20 mouse cellular contexts compared by ENCODE assay signal in genomic region chr6:17681810-17682209, GRCm38 (mm10). TPM values are rescaled to one million over a fixed set of nuclear protein-coding genes. Genes with fewer than 3 reads are reported as not detected.
DNase-seq lines count a peak whose midpoint lies in the region; ATAC-seq and TF ChIP-seq lines count a peak whose summit lies in the region.
"Had no signal": no experiment of that assay in that cellular context is flagged by ENCODE, and none has a peak within 500 bp of the region (broad histone marks: within the 10 kb centered on the region; RNA-seq: fewer than 3 reads in every experiment).

No protein-coding gene starts in this region.

- 0 out of 2 replicates have a peak, but pooled peaks have one; percentile 39 for ATAC-seq in forebrain, embryonic 12.5 days (ENCODE audit: low FRiP score)
- ATAC-seq in kidney, postnatal 0 days (replicated peaks; ENCODE audit: low FRiP score, low read depth): 0 out of 2 replicates have a peak, but pooled peaks have one; percentile 46
- 0 out of 2 replicates have a peak, but pooled peaks have one; percentile 33 for ATAC-seq in midbrain, embryonic 11.5 days (ENCODE audit: low FRiP score)
- no peak for ATAC-seq in midbrain, embryonic 16.5 days
- 0 out of 2 replicates have a peak, but pooled peaks have one; percentile 22 for ATAC-seq in stomach, embryonic 15.5 days (ENCODE audit: insufficient read depth, low FRiP score, low read depth)
- ATAC-seq: CD4-positive, CD25-positive, alpha-beta regulatory T cell, adult 4 months had no signal

- H3K9ac ChIP-seq in forebrain, embryonic 12.5 days: no peak overlapping the region
- no peak overlapping the region for H3K9ac ChIP-seq in kidney, postnatal 0 days (ENCODE audit: low read depth, low read length)
- no peak overlapping the region for H3K9ac ChIP-seq in midbrain, embryonic 11.5 days (ENCODE audit: low read length)
- H3K9ac ChIP-seq in midbrain, embryonic 16.5 days (ENCODE audit: low read depth, low read length): no peak overlapping the region
- H3K9ac ChIP-seq in stomach, embryonic 15.5 days: no peak overlapping the region
- H3K9ac ChIP-seq: heart, embryonic 12.5 days; hindbrain, embryonic 14.5 days; kidney, embryonic 15.5 days; limb, embryonic 13.5 days; lung, embryonic 14.5 days had no signal

- no peaks in the 10 kb centered on the region for H3K36me3 ChIP-seq in forebrain, embryonic 12.5 days (replicated peaks)
- no peaks in the 10 kb centered on the region for H3K36me3 ChIP-seq in forebrain, embryonic 10.5 days (replicated peaks)
- H3K36me3 ChIP-seq in kidney, postnatal 0 days (ENCODE audit: insufficient read depth, low read length): no peaks in the 10 kb centered on the region
- no peaks in the 10 kb centered on the region for H3K36me3 ChIP-seq in midbrain, embryonic 11.5 days (ENCODE audit: control insufficient read depth, insufficient read depth, low read length)
- no peaks in the 10 kb centered on the region for H3K36me3 ChIP-seq in midbrain, embryonic 16.5 days (ENCODE audit: control insufficient read depth, insufficient read depth, low read length)
- no peaks in the 10 kb centered on the region for H3K36me3 ChIP-seq in stomach, embryonic 15.5 days
- H3K36me3 ChIP-seq: heart, embryonic 12.5 days; kidney, embryonic 15.5 days; limb, embryonic 13.5 days had no signal

- no peak overlapping the region for H3K4me3 ChIP-seq in forebrain, embryonic 12.5 days (replicated peaks)
- H3K4me3 ChIP-seq in forebrain, embryonic 10.5 days: no peak overlapping the region
- no peak overlapping the region for H3K4me3 ChIP-seq in kidney, postnatal 0 days (replicated peaks; ENCODE audit: low read depth, low read length)
- H3K4me3 ChIP-seq in midbrain, embryonic 11.5 days (ENCODE audit: low read depth, low read length): no peak overlapping the region
- H3K4me3 ChIP-seq in midbrain, embryonic 16.5 days (ENCODE audit: low read depth, low read length): no peak overlapping the region
- H3K4me3 ChIP-seq in stomach, embryonic 15.5 days (replicated peaks): no peak overlapping the region
- H3K4me3 ChIP-seq: heart, embryonic 12.5 days; kidney, embryonic 15.5 days; limb, embryonic 13.5 days had no signal

- H3K9me3 ChIP-seq in forebrain, embryonic 12.5 days: peaks cover 5% of the 10 kb centered on the region
- H3K9me3 ChIP-seq in forebrain, embryonic 10.5 days: peaks cover 7% of the 10 kb centered on the region
- no peaks in the 10 kb centered on the region for H3K9me3 ChIP-seq in kidney, postnatal 0 days (replicated peaks; ENCODE audit: low read length)
- H3K9me3 ChIP-seq in midbrain, embryonic 11.5 days (ENCODE audit: control insufficient read depth, low read length): no peaks in the 10 kb centered on the region
- H3K9me3 ChIP-seq in midbrain, embryonic 16.5 days (replicated peaks; ENCODE audit: control insufficient read depth, low read length, poor library complexity, severe bottlenecking): no peaks in the 10 kb centered on the region
- H3K9me3 ChIP-seq in stomach, embryonic 15.5 days: no peaks in the 10 kb centered on the region
- H3K9me3 ChIP-seq: kidney, embryonic 15.5 days had no signal

- H3K4me2 ChIP-seq in forebrain, embryonic 12.5 days: no peak overlapping the region
- H3K4me2 ChIP-seq in kidney, postnatal 0 days (ENCODE audit: low read length): no peak overlapping the region
- H3K4me2 ChIP-seq in midbrain, embryonic 11.5 days: no peak overlapping the region
- no peak overlapping the region for H3K4me2 ChIP-seq in midbrain, embryonic 16.5 days (ENCODE audit: low read length)
- no peak overlapping the region for H3K4me2 ChIP-seq in stomach, embryonic 15.5 days
- H3K4me2 ChIP-seq: heart, embryonic 12.5 days; hindbrain, embryonic 14.5 days; kidney, embryonic 15.5 days; limb, embryonic 13.5 days; lung, embryonic 14.5 days had no signal

- H3K4me1 ChIP-seq in forebrain, embryonic 12.5 days: no peaks in the 10 kb centered on the region
- no peaks in the 10 kb centered on the region for H3K4me1 ChIP-seq in forebrain, embryonic 10.5 days
- H3K4me1 ChIP-seq in kidney, postnatal 0 days (replicated peaks; ENCODE audit: insufficient read depth, low read length): no peaks in the 10 kb centered on the region
- H3K4me1 ChIP-seq in midbrain, embryonic 11.5 days (ENCODE audit: control insufficient read depth, insufficient read depth, low read length): no peaks in the 10 kb centered on the region
- H3K4me1 ChIP-seq in midbrain, embryonic 16.5 days (ENCODE audit: control insufficient read depth, insufficient read depth, low read length): no peaks in the 10 kb centered on the region
- H3K4me1 ChIP-seq in stomach, embryonic 15.5 days: no peaks in the 10 kb centered on the region
- H3K4me1 ChIP-seq: kidney, embryonic 15.5 days; limb, embryonic 13.5 days had no signal

- no peak for DNase-seq in forebrain, embryonic 10.5 days (ENCODE audit: extremely low spot score, low spot score)
- DNase-seq in kidney, postnatal 0 days (ENCODE audit: low spot score): no peak
- DNase-seq in kidney, postnatal 36 days: no peak
- DNase-seq in midbrain, embryonic 11.5 days (ENCODE audit: low spot score, missing footprints): no peak
- DNase-seq in neural tube, embryonic 10.5 days (ENCODE audit: extremely low spot score, low spot score): no peak
- DNase-seq: adrenal gland, postnatal 36 days; cerebellum, adult 11-12 months; cerebellum, postnatal 14 days; heart, postnatal 36 days; lung, embryonic 14.5 days; thymus, adult 2 months had no signal

- H3K27ac ChIP-seq in forebrain, embryonic 12.5 days: no peak overlapping the region
- H3K27ac ChIP-seq in forebrain, embryonic 10.5 days: no peak overlapping the region
- H3K27ac ChIP-seq in kidney, postnatal 0 days: no peak overlapping the region
- H3K27ac ChIP-seq in midbrain, embryonic 11.5 days (ENCODE audit: low read depth, low read length): no peak overlapping the region
- no peak overlapping the region for H3K27ac ChIP-seq in midbrain, embryonic 16.5 days (ENCODE audit: low read length)
- H3K27ac ChIP-seq in stomach, embryonic 15.5 days: no peak overlapping the region
- H3K27ac ChIP-seq: hindbrain, embryonic 14.5 days; kidney, embryonic 15.5 days; limb, embryonic 13.5 days; macrophage had no signal

- 97% methylated on average over 8 of the region's 8 CpGs for WGBS in forebrain, embryonic 12.5 days
- WGBS in forebrain, embryonic 10.5 days: 93% methylated on average over 8 of the region's 8 CpGs
- 95% methylated on average over 8 of the region's 8 CpGs for WGBS in kidney, postnatal 0 days
- 94% methylated on average over 8 of the region's 8 CpGs for WGBS in midbrain, embryonic 11.5 days
- WGBS in midbrain, embryonic 16.5 days: 97% methylated on average over 8 of the region's 8 CpGs
- 95% methylated on average over 8 of the region's 8 CpGs for WGBS in stomach, embryonic 15.5 days

- no peak for TF ChIP-seq CTCF in kidney, postnatal 0 days (IDR thresholded peaks at IDR 0.05; ENCODE audit: low read depth)

- no peaks in the 10 kb centered on the region for H3K27me3 ChIP-seq in forebrain, embryonic 12.5 days
- H3K27me3 ChIP-seq in forebrain, embryonic 10.5 days (ENCODE audit: poor library complexity, severe bottlenecking): no peaks in the 10 kb centered on the region
- no peaks in the 10 kb centered on the region for H3K27me3 ChIP-seq in kidney, postnatal 0 days (ENCODE audit: insufficient read depth, low read length)
- no peaks in the 10 kb centered on the region for H3K27me3 ChIP-seq in midbrain, embryonic 11.5 days (ENCODE audit: control insufficient read depth, insufficient read depth, low read length)
- no peaks in the 10 kb centered on the region for H3K27me3 ChIP-seq in midbrain, embryonic 16.5 days (ENCODE audit: control insufficient read depth, insufficient read depth, low read depth, low read length)
- no peaks in the 10 kb centered on the region for H3K27me3 ChIP-seq in stomach, embryonic 15.5 days (replicated peaks)
- H3K27me3 ChIP-seq: heart, embryonic 12.5 days; kidney, embryonic 15.5 days; limb, embryonic 13.5 days had no signal

RNA-seq across cellular contexts. Expression of gene St7, which starts 10.9 kb away (rescaled TPM):
- 45.6 and 48.6 TPM in 2 replicates for polyA plus RNA-seq in forebrain, embryonic 12.5 days (2016; fragmentation: Nextera tagmentation; extraction: Ambion mirVana)
- polyA plus RNA-seq in forebrain, embryonic 10.5 days (2016; fragmentation: Nextera tagmentation; extraction: Ambion mirVana): 19.1 and 22.9 TPM in 2 replicates
- polyA plus RNA-seq in kidney, postnatal 0 days (2015; fragmentation: Nextera tagmentation; extraction: Ambion mirVana): 18.4 and 19.4 TPM in 2 replicates
- 36.6 and 38.6 TPM in 2 replicates for polyA plus RNA-seq in midbrain, embryonic 11.5 days (2014; fragmentation: Nextera tagmentation; extraction: Ambion mirVana)
- polyA plus RNA-seq in midbrain, embryonic 16.5 days (2015; fragmentation: Nextera tagmentation; extraction: Ambion mirVana): 51.5 and 69.7 TPM in 2 replicates
- 23.5 and 26.1 TPM in 2 replicates for polyA plus RNA-seq in stomach, embryonic 15.5 days (2015; fragmentation: Nextera tagmentation; extraction: Ambion mirVana)

RNA-seq across cellular contexts. Expression of gene Capza2, which starts 45.8 kb away (rescaled TPM):
- 232 and 242 TPM in 2 replicates for polyA plus RNA-seq in forebrain, embryonic 12.5 days (2016; fragmentation: Nextera tagmentation; extraction: Ambion mirVana)
- polyA plus RNA-seq in forebrain, embryonic 10.5 days (2016; fragmentation: Nextera tagmentation; extraction: Ambion mirVana): 211 and 227 TPM in 2 replicates
- polyA plus RNA-seq in kidney, postnatal 0 days (2015; fragmentation: Nextera tagmentation; extraction: Ambion mirVana): 218 and 225 TPM in 2 replicates
- 278 and 318 TPM in 2 replicates for polyA plus RNA-seq in midbrain, embryonic 11.5 days (2014; fragmentation: Nextera tagmentation; extraction: Ambion mirVana)
- 246 and 251 TPM in 2 replicates for polyA plus RNA-seq in midbrain, embryonic 16.5 days (2015; fragmentation: Nextera tagmentation; extraction: Ambion mirVana)
- polyA plus RNA-seq in stomach, embryonic 15.5 days (2015; fragmentation: Nextera tagmentation; extraction: Ambion mirVana): 218 and 225 TPM in 2 replicates
